In genomic region chr5:146692361-146692975, GRCm38 (mm10) we compare ENCODE assay signal across 7 mouse cellular contexts.
DNase-seq lines count a peak whose midpoint lies in the region; ATAC-seq and TF ChIP-seq lines count a peak whose summit lies in the region.

No protein-coding gene starts in this region.

- H3K4me2 ChIP-seq in midbrain, postnatal 0 days (ENCODE audit: low read depth, low read length, poor library complexity, severe bottlenecking): no peak overlapping the region

- no peak for TF ChIP-seq CTCF in midbrain, postnatal 0 days (IDR thresholded peaks at IDR 0.05)

- H3K4me1 ChIP-seq in midbrain, postnatal 0 days (ENCODE audit: insufficient read depth, low read length): no peaks in the 10 kb centered on the region

- intact Hi-C loops in heart, postnatal 10 days (cut with DNase I): no loop called here

- ATAC-seq in midbrain, postnatal 0 days (ENCODE audit: low FRiP score): peak; percentile 65; the same call in 1 of the 2 replicates

- no peak overlapping the region for H3K4me3 ChIP-seq in midbrain, postnatal 0 days (ENCODE audit: low read depth, low read length)

- no peaks in the 10 kb centered on the region for H3K36me3 ChIP-seq in midbrain, postnatal 0 days (ENCODE audit: insufficient read depth, low read length)

- 44% methylated on average over 7 of the region's 7 CpGs for WGBS in midbrain, postnatal 0 days

- peak; percentile 13 for DNase-seq in right cerebral cortex, adult 18-20 months
- no peak for DNase-seq in right cerebral cortex, postnatal 36 days (ENCODE audit: low spot score in 2 of 2)
- peak; percentile 34 to 50 for DNase-seq in heart, postnatal 10 days
- peak; percentile 70 to 76 for DNase-seq in layer of hippocampus, postnatal 10 days (ENCODE audit: low spot score in 2 of 2)
- DNase-seq in midbrain, postnatal 0 days (ENCODE audit: low spot score): peak; percentile 66
- no peak for DNase-seq in thymus, postnatal 14 days
- no peak for DNase-seq in cerebellum, adult 11 months

- H3K27ac ChIP-seq in midbrain, postnatal 0 days (ENCODE audit: low read depth, low read length): peak overlapping the region; percentile 18

- H3K9ac ChIP-seq in midbrain, postnatal 0 days (replicated peaks; ENCODE audit: low read length, poor library complexity, severe bottlenecking): no peak overlapping the region

- no peaks in the 10 kb centered on the region for H3K27me3 ChIP-seq in midbrain, postnatal 0 days (ENCODE audit: insufficient read depth, low read length)

- H3K9me3 ChIP-seq in midbrain, postnatal 0 days (ENCODE audit: low read length): no peaks in the 10 kb centered on the region

Comparison
In these comparisons a context has a peak if more than half of its experiments do, and no peak if none do; other contexts are left out.
1. DNase-seq: peak in right cerebral cortex, adult 18-20 months (single experiment), heart, postnatal 10 days (2 of 2), layer of hippocampus, postnatal 10 days (2 of 2) and midbrain, postnatal 0 days (single experiment); none in right cerebral cortex, postnatal 36 days (0 of 2), thymus, postnatal 14 days (single experiment) and cerebellum, adult 11 months (single experiment).